Mouse (Mus musculus) ES-E14 (cell line): ENCODE measurements around the gene 1810055G02Rik.

Experiments used
- MAFK ChIP-seq: IDR thresholded peaks from 2 replicates; pipeline ENCODE4 v1.6.1; 2014; ENCODE audit warnings: mild to moderate bottlenecking, low read depth, low read length, inconsistent platforms; ENCODE audit not compliant: insufficient read depth
- ZNF384 ChIP-seq: IDR thresholded peaks from 2 replicates; pipeline ENCODE4 v1.6.1; 2012; ENCODE audit warnings: low read depth, low read length, inconsistent platforms

DNA sequence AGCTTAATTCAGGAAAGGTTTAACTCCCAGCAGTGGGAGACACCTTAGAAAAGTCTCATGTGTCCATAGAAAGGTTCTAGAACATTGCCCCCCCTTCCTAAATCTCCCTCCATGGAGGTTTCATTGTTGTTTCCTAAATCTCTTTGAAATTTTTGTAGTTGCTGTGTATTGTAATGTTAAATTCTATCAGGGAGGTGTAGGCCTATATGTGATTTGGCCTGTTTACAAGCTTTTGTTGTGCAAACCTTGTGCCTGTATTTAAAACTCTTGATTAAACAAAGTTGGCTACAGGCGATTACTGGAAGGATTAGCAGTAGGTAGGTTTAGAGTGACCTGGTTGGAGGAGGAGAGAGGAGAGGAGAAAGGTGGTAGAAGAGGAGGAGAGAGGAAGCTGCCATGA, 49.8 kb downstream of the 1810055G02Rik start:
- no peak for TF ChIP-seq MAFK
- no peak for TF ChIP-seq ZNF384
